Mouse (Mus musculus) embryonic stem cell, embryonic (primary cell): Measurements from ENCODE around the gene Grasp.

ENCODE experiments used
- CTCF ChIA-PET, 4 experiments: fragments of 300-600 bp in 2 of 4; fragments of 350-600 bp in 2 of 4; sonication (Branson Sonifier 250); formaldehyde crosslinking; loops; one replicate each; lab custom pipeline; 2022; ENCODE audit warnings: inconsistent platforms in 2 of 4; lab: Charles Lee
- POLR2A ChIA-PET, 4 experiments: fragments of 300-600 bp in 2 of 4; fragments of 350-600 bp in 2 of 4; sonication (Branson Sonifier 250); formaldehyde crosslinking; loops; one replicate each; lab custom pipeline; 2022; ENCODE audit warnings: antibody characterized with exemption in 4 of 4, inconsistent platforms in 1 of 4; lab: Charles Lee

The Grasp gene

DNA sequence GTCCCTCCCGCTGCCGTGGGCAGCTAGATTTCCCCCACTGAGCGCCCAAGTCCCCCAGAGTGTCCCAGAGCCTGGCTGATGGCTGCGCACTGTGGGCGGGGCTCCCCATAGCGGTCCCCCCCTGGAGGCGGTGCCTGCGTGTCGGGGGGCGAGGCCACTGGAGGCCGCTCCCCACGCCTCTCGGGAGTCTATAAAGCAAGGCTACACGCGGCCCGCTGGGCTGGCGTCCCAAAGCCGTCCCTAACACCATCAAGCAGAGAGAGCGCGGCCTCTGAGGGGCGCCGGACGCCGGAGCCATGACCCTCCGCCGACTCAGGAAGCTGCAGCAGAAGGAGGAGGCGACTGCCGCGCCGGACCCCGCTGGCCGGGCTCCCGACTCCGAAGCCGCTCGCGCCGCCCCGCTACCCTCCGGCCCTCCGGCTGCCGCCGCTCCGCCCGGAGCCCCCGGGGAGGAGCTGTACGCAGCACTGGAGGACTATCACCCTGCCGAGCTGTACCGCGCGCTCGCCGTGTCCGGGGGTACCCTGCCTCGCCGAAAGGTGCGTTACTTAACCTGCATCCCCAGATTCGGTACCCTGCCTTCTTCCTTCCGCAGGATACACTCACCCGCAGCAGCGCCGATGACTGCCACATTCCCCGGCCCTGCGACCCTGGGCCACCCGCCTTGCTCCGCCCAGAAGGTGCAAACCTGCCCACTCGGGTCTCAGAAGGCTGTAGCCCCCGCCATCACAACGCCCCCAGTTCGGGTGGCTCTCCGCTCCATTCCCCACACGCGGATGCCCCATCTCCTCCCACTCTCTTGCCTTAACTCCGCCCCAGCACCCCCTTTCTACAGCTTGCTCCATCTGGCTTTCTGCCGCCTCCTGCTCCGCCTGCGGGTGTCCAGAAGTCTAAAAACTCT is at the start of gene Grasp:
TSS of gene Grasp (plus strand) at position 183 of the 901 bp plus-strand sequence.
- ChIA-PET POLR2A (interaction anchor here (0.6 to 12.1 kb wide), 48 partner anchors 9 to 674 kb away, joined by 3 to 241 read pairs (median 4); partner anchors contain the start of gene Acvr1b (in 1 of the 4)), CTCF (interaction anchor here (0.6 to 6.0 kb wide), 20 partner anchors 12 to 811 kb away, joined by 3 to 70 read pairs (median 4); no protein-coding TSS in a partner anchor)

DNA sequence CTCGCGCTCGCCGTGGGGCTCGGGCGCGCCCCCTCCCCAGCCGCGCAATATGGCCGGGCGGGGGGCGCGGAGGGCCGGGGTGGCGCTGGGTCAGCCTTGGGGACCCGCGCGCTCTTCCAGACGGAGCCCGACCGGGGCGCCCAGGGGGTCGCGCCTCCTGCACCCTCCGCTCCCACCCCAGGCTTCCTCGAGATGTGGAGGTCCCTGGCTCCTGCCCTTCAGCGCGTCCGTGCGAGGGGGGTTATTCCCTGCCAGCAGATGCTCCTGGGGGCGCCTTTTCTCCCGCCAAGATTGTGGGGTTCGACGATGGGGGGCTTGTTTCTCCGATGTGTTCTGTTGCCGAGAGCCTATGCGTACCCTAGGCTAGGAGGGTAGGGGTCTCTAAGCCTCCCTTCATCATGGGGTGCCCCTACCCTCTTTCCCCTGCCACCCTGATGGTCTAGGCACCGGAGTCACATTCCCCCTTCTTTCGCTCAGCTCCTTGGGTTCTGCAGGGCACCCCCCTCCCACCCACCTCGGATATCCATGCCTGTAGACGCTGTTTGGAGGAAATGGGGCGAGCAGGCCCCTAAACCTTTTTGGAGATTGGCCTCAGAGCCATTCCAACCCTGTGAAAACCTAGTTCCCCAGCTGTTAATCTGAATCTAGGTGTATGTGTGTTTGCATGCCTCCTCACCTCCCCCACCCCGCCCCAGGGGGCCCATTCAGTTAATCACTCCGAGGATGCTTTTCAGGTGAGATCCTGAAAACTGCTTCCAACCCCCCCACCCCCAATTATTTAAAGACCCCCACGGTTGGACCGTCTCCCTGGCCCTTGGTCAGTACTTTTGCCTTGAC is 49.5 kb upstream of the Grasp start:
- POLR2A ChIA-PET = interaction anchor here (0.5 to 3.9 kb wide), 24 partner anchors 9 to 1510 kb away, joined by 3 to 55 read pairs (median 3); no protein-coding TSS in a partner anchor
- CTCF ChIA-PET = interaction anchor here in 3 of 4 experiments (0.6 to 1.4 kb wide), 6 partner anchors 23 to 717 kb away, joined by 3 to 5 read pairs (median 4); no protein-coding TSS in a partner anchor

GRCm38 (mm10) chr15:101175131-101175460 is 48.9 kb upstream of the Grasp start:
- CTCF ChIA-PET = no interaction called here
- POLR2A ChIA-PET = interaction anchor here (0.7 to 3.9 kb wide), 9 partner anchors 11 to 1511 kb away, joined by 3 to 55 read pairs (median 3); no protein-coding TSS in a partner anchor

DNA sequence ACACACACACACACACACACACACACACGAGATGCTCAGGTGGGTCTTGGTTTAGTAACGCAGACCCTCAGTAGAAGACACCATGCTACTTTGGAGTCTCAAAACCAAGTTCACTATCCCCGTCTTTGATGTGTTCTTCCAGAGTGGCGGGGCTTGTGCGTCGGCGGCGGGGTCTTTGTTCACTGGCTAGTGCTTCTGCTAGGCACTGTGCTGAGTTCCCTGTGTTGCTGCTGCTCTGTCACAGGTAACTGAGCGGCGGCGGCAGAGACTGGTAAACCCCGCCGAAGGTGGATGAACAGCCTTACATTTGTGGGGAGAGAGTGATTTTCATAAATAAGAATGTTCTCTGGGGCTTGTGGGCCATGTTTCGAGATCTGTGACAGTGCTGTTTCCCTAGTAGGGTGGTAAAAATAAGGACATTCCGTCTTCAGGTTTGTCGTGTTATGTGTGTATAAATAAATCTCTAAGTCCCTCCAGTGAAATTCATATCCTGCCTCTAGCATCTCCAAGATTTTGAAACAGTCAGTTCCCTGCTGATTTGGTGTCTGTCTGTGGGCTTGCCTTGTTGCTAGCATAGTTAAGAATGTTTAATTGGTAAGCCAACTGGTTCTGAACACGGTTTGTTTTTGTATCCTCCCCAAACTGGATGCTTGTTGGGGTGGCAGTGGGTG is 48.2 kb upstream of the Grasp start:
- ChIA-PET CTCF (no interaction called here), POLR2A (no interaction called here)

DNA sequence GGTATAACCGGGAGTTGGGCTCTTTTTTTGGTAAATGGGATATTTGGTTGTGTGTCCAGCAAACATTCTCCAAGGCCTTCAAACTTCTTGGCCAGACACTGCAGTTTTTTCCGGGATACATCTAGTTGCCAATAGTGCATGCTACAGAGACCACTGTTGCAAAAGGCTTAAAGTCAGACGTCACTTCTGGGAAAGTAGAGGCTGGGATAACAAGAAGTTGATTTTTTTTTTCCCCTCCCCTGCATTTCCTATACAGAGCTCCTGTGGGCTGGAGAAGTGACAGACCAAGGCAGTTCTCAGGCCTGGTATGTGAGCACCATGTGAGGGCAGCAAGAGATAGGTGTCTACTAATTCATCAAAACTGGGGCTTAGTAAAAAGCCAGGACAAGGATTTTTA is 47.7 kb upstream of the Grasp start:
- ChIA-PET CTCF (interaction anchor here in 1 of 4 experiments (0.5 to 0.6 kb wide), 2 partner anchors 120 to 360 kb away, joined by 3 to 4 read pairs; no protein-coding TSS in a partner anchor), POLR2A (interaction anchor here in 2 of 4 experiments (0.6 to 1.4 kb wide), 2 partner anchors 13 to 323 kb away, joined by 3 to 6 read pairs; no protein-coding TSS in a partner anchor)

- ChIA-PET CTCF (interaction anchor here in 1 of 4 experiments (0.5 to 0.6 kb wide), 2 partner anchors 119 to 360 kb away, joined by 3 to 4 read pairs; no protein-coding TSS in a partner anchor), POLR2A (interaction anchor here in 3 of 4 experiments (0.6 to 1.4 kb wide), 4 partner anchors 8 to 324 kb away, joined by 3 to 6 read pairs (median 4); no protein-coding TSS in a partner anchor)
These were observed 46.9 kb upstream of the Grasp start for GRCm38 (mm10) chr15:101176795-101177691.

GRCm38 (mm10) chr15:101180363-101181105 is 43.5 kb upstream of the Grasp start:
- CTCF ChIA-PET = interaction anchor here (0.5 to 3.7 kb wide), 10 partner anchors 13 to 62 kb away, joined by 3 to 19 read pairs (median 4); no protein-coding TSS in a partner anchor
- POLR2A ChIA-PET = interaction anchor here in 3 of 4 experiments (0.6 to 5.5 kb wide), 21 partner anchors 10 to 897 kb away, joined by 3 to 35 read pairs (median 4); partner anchors contain the start of genes Dazap2 (in 1 of the 3) and Grasp (in 1 of the 3)

GRCm38 (mm10) chr15:101181106-101181466 is 42.9 kb upstream of the Grasp start:
- CTCF ChIA-PET = interaction anchor here in 3 of 4 experiments (0.6 to 3.7 kb wide), 8 partner anchors 17 to 62 kb away, joined by 3 to 19 read pairs (median 4); no protein-coding TSS in a partner anchor
- POLR2A ChIA-PET = interaction anchor here in 3 of 4 experiments (0.5 to 5.5 kb wide), 21 partner anchors 9 to 897 kb away, joined by 3 to 35 read pairs (median 4); partner anchors contain the start of genes Dazap2 (in 1 of the 3) and Grasp (in 1 of the 3)

DNA sequence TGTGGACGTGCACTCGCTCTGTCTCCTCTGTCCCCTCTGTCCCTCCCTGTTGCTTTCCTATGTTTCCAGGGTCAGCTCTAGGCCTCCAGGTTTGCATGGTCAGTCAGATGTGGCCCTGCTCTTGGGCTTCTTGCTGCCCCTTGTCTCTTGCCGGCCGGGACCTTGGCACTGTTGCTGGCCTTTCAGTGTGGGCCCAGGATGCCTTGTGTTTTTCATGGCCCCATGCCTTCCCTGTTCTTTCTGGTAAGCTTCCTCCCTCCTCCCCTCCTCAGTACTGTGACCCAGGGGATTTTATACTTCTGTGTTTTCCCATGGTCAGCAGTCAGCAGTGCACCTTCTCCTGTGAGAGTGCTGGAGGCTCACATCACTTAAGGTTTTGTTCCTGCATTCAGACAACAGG is 42.5 kb upstream of the Grasp start:
- ChIA-PET CTCF (interaction anchor here in 3 of 4 experiments (0.7 to 3.7 kb wide), 6 partner anchors 17 to 61 kb away, joined by 3 to 19 read pairs (median 5); no protein-coding TSS in a partner anchor), POLR2A (interaction anchor here in 3 of 4 experiments (0.5 to 5.5 kb wide), 20 partner anchors 9 to 896 kb away, joined by 3 to 35 read pairs (median 4); partner anchors contain the start of gene Dazap2 (in 1 of the 3))

DNA sequence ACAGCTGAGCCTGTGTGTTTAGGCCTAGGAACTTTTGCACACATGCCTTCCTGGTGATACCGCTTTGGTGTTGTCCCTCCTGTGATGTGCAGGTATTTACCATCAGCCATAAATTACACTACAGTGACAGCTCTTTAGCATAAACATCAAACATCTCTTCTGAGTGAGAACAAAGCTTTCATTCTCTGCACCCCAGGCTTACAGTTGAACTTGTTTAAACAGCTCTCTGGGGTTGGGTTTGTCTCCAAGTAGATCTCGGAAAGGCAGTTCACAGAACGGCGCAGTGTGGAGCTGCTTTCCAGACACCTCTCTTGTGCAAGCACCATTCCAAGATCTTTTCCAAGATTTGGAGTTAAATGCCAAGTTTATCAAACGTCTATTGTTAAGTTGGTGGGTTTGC is 41.3 kb upstream of the Grasp start:
- ChIA-PET CTCF (interaction anchor here in 2 of 4 experiments (0.5 to 3.7 kb wide), 5 partner anchors 15 to 39 kb away, joined by 3 to 19 read pairs (median 4); no protein-coding TSS in a partner anchor), POLR2A (interaction anchor here in 3 of 4 experiments (0.7 to 5.5 kb wide), 10 partner anchors 9 to 533 kb away, joined by 3 to 35 read pairs (median 4); partner anchors contain the start of gene Acvr1b (in 1 of the 3))

GRCm38 (mm10) chr15:101184300-101184699 is 39.7 kb upstream of the Grasp start:
- CTCF ChIA-PET = interaction anchor here in 1 of 4 experiments (1.7 kb wide), 1 partner anchor 14 kb away, joined by 9 read pairs; no protein-coding TSS in a partner anchor
- POLR2A ChIA-PET = interaction anchor here in 2 of 4 experiments (0.5 to 1.8 kb wide), 3 partner anchors 10 to 15 kb away, joined by 3 to 4 read pairs (median 3); partner anchors contain the start of gene Acvr1b (in 1 of the 2)

GRCm38 (mm10) chr15:101185549-101185948 is 38.4 kb upstream of the Grasp start:
- CTCF ChIA-PET = interaction anchor here (0.6 to 1.7 kb wide), 9 partner anchors 12 to 346 kb away, joined by 3 to 10 read pairs (median 3); no protein-coding TSS in a partner anchor
- POLR2A ChIA-PET = interaction anchor here in 1 of 4 experiments (1.0 to 1.8 kb wide), 2 partner anchors 12 to 395 kb away, joined by 3 to 4 read pairs; partner anchors contain the start of gene Acvr1b

DNA sequence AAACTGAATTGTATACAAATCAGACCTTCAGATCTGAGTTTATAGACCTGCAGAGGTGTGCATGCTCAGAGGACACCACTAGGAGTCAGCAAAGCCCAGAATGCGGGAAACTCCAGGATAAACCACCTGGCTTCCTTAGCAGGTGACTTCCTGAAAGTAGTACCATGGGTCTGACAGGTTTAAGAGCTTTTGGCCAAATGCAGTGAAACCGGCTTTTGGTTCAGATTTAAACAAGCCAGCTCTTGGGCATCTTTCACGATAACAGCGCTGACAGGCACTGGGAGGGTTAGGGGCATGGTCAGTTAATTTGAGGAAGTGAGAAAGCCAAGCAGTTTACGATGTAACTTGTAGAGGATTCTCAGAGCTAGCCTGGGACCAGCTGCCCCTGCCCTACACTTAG is 36.1 kb upstream of the Grasp start:
- ChIA-PET POLR2A (interaction anchor here (0.5 to 1.2 kb wide), 7 partner anchors 24 to 342 kb away, joined by 3 to 6 read pairs (median 3); no protein-coding TSS in a partner anchor), CTCF (interaction anchor here in 3 of 4 experiments (0.7 to 2.5 kb wide), 7 partner anchors 10 to 796 kb away, joined by 3 to 23 read pairs (median 3); no protein-coding TSS in a partner anchor)

DNA sequence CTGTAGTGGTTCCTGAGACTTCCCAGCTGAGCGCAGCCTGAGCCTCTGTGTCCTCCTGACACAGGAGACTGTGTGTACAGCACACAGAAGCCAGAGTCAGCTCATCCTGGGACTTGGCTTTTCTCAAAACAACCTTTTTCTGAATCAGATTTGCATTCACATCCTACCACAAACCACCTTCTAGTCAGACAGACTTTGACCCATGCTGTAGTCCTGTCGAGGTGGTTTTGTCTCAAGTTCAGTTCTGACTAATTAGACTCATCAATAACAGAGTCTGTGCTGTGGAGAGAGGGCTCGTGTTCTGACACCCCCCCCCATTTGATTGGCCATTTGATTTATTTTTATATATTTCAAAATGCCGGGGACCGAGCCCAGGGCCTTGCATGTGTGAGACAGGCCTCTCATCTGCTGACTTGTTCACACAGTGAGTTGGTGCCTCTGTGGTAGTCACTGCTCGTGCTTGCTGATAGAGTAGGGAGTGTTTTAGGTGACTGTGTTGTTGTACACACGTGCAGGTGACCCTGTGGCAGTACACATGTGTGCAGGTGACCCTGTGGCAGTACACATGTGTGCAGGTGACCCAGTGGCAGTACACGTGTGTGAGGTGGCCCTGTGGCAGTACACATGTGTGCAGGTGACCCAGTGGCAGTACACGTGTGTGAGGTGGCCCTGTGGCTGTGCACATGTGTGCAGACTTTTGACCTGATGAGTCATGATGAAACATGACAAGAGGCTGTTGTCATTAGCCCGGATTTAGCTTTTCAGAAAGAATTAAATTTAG is 33.8 kb upstream of the Grasp start:
- ChIA-PET CTCF (interaction anchor here in 3 of 4 experiments (0.5 to 2.5 kb wide), 6 partner anchors 8 to 1591 kb away, joined by 3 to 23 read pairs (median 3); no protein-coding TSS in a partner anchor), POLR2A (interaction anchor here in 3 of 4 experiments (0.6 to 2.5 kb wide), 5 partner anchors 8 to 71 kb away, joined by 3 to 11 read pairs (median 5); no protein-coding TSS in a partner anchor)
